Mouse (Mus musculus): Measurements from ENCODE around the gene Ccdc134.

- no peak for TF ChIP-seq CTCF (IDR thresholded peaks at IDR 0.05; ENCODE audit: borderline replicate concordance, insufficient read depth, low read depth, low read length)
- TF ChIP-seq POLR2A (IDR thresholded peaks at IDR 0.05; ENCODE audit: borderline replicate concordance, insufficient read depth, low read length): no peak
Measured at GRCm38 (mm10) chr15:82085606-82086005, 42.1 kb upstream of the Ccdc134 start.
